Mouse (Mus musculus) brain, embryonic 14.5 days (tissue): Measurements from ENCODE around the gene Gm12184.

Experiments
- CTCF ChIP-seq: fragments of 200-500 bp; IDR thresholded peaks from 2 replicates; pipeline ENCODE4 v1.5.1; 2012; ENCODE audit warnings: inconsistent platforms, mild to moderate bottlenecking, moderate library complexity, borderline replicate concordance; ENCODE audit not compliant: insufficient read depth, insufficient read length; ENCODE audit errors: extremely low read depth
- POLR2A ChIP-seq: fragments of 200-500 bp; IDR thresholded peaks from 2 replicates; pipeline ENCODE4 v1.6.1; 2012; ENCODE audit warnings: mild to moderate bottlenecking, inconsistent platforms, borderline replicate concordance; ENCODE audit not compliant: poor library complexity, insufficient read depth, insufficient read length, severe bottlenecking; ENCODE audit errors: extremely low read depth

DNA sequence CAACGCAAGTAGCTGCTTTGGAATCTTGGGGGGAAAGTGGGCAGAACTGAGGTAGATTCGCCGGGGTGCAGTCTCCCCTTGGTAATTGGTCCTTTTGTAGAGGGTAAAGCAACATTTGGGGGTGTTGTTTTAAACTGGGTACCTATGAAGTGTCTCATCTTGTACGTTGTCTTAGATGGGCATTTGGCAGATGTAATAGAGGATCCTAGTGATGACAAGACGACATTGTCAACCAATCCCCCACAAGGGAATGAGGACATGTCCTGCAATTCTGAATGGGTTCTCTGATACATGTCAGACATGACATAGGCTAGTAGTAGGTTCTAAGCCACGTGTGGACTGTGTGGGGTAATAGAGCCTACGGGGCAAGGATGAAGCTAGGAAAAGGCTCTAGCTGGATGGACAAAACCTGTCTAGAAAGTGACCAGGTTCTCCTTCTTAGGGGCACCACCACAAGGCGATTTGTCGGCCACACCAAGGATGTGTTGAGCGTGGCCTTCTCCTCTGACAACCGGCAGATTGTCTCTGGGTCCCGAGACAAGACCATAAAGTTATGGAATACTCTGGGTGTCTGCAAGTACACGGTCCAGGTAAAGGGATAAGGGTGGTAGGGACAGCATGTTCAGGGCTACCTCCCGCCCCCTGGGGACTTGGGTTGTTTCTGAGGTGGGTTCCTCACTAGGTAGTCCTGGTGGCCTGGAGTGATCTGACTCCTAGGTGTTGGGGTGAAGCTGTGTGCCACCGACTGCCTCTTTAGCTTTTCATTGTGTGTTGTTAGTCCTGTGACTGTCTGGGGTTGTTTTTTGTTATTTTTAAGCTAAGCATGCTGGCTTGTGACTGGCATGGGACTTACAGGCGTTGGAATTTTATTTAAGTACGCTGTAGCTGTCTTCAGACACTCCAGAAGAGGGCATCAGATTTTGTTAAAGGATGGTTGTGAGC lies 24.4 kb downstream of the Gm12184 start:
- TF ChIP-seq POLR2A (no peak), CTCF (no peak)
